ENCODE assay signal across 17 mouse cellular contexts in the genomic region with DNA sequence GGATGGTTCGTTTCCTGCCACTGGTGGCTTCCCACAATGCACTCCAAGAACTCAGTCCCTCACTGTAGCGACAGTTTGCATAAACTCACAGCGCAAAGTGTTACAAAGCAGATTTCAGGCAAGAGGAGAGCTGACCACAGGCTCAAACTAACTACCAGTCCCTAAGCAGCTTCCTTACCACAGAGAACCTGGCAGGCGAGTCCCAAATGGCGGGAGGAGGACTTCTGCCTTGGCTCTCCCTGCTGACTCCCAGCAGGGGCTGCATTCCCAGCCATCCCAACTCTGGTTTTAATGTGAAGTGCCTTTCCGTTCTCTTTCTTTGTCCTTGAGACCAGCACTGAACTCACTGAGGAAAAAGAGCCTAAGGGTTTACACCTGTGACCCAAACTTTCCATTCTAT.
DNase-seq lines count a peak whose midpoint lies in the region; ATAC-seq lines count a peak whose summit lies in the region.
"Had no signal": no experiment of that assay in that cellular context is flagged by ENCODE, and none has a peak within 500 bp of the region (broad histone marks: within the 10 kb centered on the region; RNA-seq: fewer than 3 reads in every experiment).

No protein-coding gene starts in this region.

- WGBS in heart, embryonic 15.5 days: 74% methylated on average over 6 of the region's 6 CpGs
- 66% methylated on average over 6 of the region's 6 CpGs for WGBS in embryonic facial prominence, embryonic 13.5 days

- H3K36me3 ChIP-seq in heart, embryonic 15.5 days: no peaks in the 10 kb centered on the region
- H3K36me3 ChIP-seq in embryonic facial prominence, embryonic 13.5 days: no peaks in the 10 kb centered on the region
- H3K36me3 ChIP-seq: embryonic facial prominence, embryonic 12.5 days; limb, embryonic 12.5 days; lung, embryonic 15.5 days had no signal

- H3K9me3 ChIP-seq in heart, embryonic 15.5 days (replicated peaks): no peaks in the 10 kb centered on the region
- H3K9me3 ChIP-seq in embryonic facial prominence, embryonic 13.5 days: no peaks in the 10 kb centered on the region
- H3K9me3 ChIP-seq: embryonic facial prominence, embryonic 12.5 days; limb, embryonic 12.5 days; lung, embryonic 15.5 days had no signal

- peaks cover 16% of the 10 kb centered on the region for H3K4me1 ChIP-seq in heart, embryonic 15.5 days (replicated peaks)
- peaks cover 18% of the 10 kb centered on the region for H3K4me1 ChIP-seq in embryonic facial prominence, embryonic 13.5 days

- no peak overlapping the region for H3K9ac ChIP-seq in heart, embryonic 15.5 days
- no peak overlapping the region for H3K9ac ChIP-seq in embryonic facial prominence, embryonic 13.5 days
- H3K9ac ChIP-seq: embryonic facial prominence, embryonic 12.5 days; limb, embryonic 12.5 days; liver, embryonic 14.5 days; lung, embryonic 15.5 days had no signal

- peak overlapping the region; percentile 18; the same call in 1 of the 2 replicates for H3K27ac ChIP-seq in heart, embryonic 15.5 days
- 0 out of 2 replicates have a peak overlapping the region, but pooled peaks have one; percentile 24 for H3K27ac ChIP-seq in embryonic facial prominence, embryonic 13.5 days
- H3K27ac ChIP-seq: embryonic facial prominence, embryonic 12.5 days; liver, embryonic 14.5 days; lung, embryonic 15.5 days had no signal

- no peak for ATAC-seq in heart, embryonic 15.5 days (replicated peaks; ENCODE audit: insufficient number of reproducible peaks, insufficient read depth, low FRiP score, low read depth)
- ATAC-seq in embryonic facial prominence, embryonic 13.5 days (ENCODE audit: insufficient number of reproducible peaks, insufficient read depth, low FRiP score, low TSS enrichment, low read depth): no peak
- no peak for ATAC-seq in CD4-positive, CD25-positive, alpha-beta regulatory T cell, adult 4 months
- ATAC-seq: forebrain, embryonic 16.5 days had no signal

- no peaks in the 10 kb centered on the region for H3K27me3 ChIP-seq in heart, embryonic 15.5 days
- H3K27me3 ChIP-seq in embryonic facial prominence, embryonic 13.5 days: no peaks in the 10 kb centered on the region
- H3K27me3 ChIP-seq: embryonic facial prominence, embryonic 12.5 days; limb, embryonic 12.5 days; lung, embryonic 15.5 days had no signal

- intact Hi-C loops in heart, postnatal 14 days (cut with DNase I): no loop called here

- H3K4me2 ChIP-seq in heart, embryonic 15.5 days: no peak overlapping the region
- H3K4me2 ChIP-seq in embryonic facial prominence, embryonic 13.5 days: no peak overlapping the region
- H3K4me2 ChIP-seq: embryonic facial prominence, embryonic 12.5 days; limb, embryonic 12.5 days; lung, embryonic 15.5 days had no signal

- no peak for DNase-seq in heart, postnatal 14 days
- DNase-seq in 3134 (ENCODE audit: extremely low read depth, insufficient read length, low spot score): peak; percentile 17
- peak; percentile 47 for DNase-seq in ES-CJ7 (ENCODE audit: low read depth, low spot score)
- no peak for DNase-seq in urinary bladder, postnatal 14 days (ENCODE audit: low spot score)
- DNase-seq in ovary, adult 18-20 months (ENCODE audit: low spot score): no peak
- DNase-seq: adrenal gland, adult 2 months; cerebellum, adult 9-10 months; lung, postnatal 4 days; right cerebral cortex, adult 18-20 months had no signal

- no peak overlapping the region for H3K4me3 ChIP-seq in heart, embryonic 15.5 days
- no peak overlapping the region for H3K4me3 ChIP-seq in embryonic facial prominence, embryonic 13.5 days
- H3K4me3 ChIP-seq: embryonic facial prominence, embryonic 12.5 days; limb, embryonic 12.5 days; lung, embryonic 15.5 days had no signal

Comparison
In these comparisons a context has a peak if more than half of its experiments do, and no peak if none do; other contexts are left out.
1. DNase-seq: peak in 3134 (single experiment) and ES-CJ7 (single experiment); none in heart, postnatal 14 days (0 of 2), urinary bladder, postnatal 14 days (single experiment) and ovary, adult 18-20 months (single experiment).